Mouse (Mus musculus): ENCODE results near the gene Pdpr. TPM values are rescaled to one million over a fixed set of nuclear protein-coding genes. Genes with fewer than 3 reads are reported as not detected.

Pdpr gene
- polyA plus RNA-seq, 1 experiment from 2014 or later: 9.5 TPM

Other genes starting within 250 kb of the Pdpr start
- gene Cog4, start 248.0 kb upstream of the Pdpr start, polyA plus RNA-seq (2015; fragmentation: Nextera tagmentation; extraction: Ambion mirVana): 74.1 and 77.4 TPM in 2 replicates
- gene Sf3b3, start 247.8 kb upstream of the Pdpr start, polyA plus RNA-seq (2015; fragmentation: Nextera tagmentation; extraction: Ambion mirVana): 78.4 and 92.3 TPM in 2 replicates
- gene Fuk, start 192.1 kb upstream of the Pdpr start, polyA plus RNA-seq (2015; fragmentation: Nextera tagmentation; extraction: Ambion mirVana): 7.2 and 8.1 TPM in 2 replicates
- gene St3gal2, start 174.7 kb upstream of the Pdpr start, polyA plus RNA-seq (2015; fragmentation: Nextera tagmentation; extraction: Ambion mirVana): 23.5 and 26.5 TPM in 2 replicates
- 10.1 and 12.8 TPM in 2 replicates for gene Ddx19a, start 96.8 kb upstream of the Pdpr start, polyA plus RNA-seq (2015; fragmentation: Nextera tagmentation; extraction: Ambion mirVana)
- 6.7 and 6.9 TPM in 2 replicates for gene Ddx19b, start 62.9 kb upstream of the Pdpr start, polyA plus RNA-seq (2015; fragmentation: Nextera tagmentation; extraction: Ambion mirVana)
- 92.2 and 94.7 TPM in 2 replicates for gene Aars, start 61.5 kb upstream of the Pdpr start, polyA plus RNA-seq (2015; fragmentation: Nextera tagmentation; extraction: Ambion mirVana)
- gene Exosc6, start 38.3 kb upstream of the Pdpr start, polyA plus RNA-seq (2015; fragmentation: Nextera tagmentation; extraction: Ambion mirVana): not detected in 2 replicates
- gene Clec18a, start 2.2 kb upstream of the Pdpr start, polyA plus RNA-seq (2015; fragmentation: Nextera tagmentation; extraction: Ambion mirVana): 0.49 and 0.65 TPM in 2 replicates
- gene Glg1, start 164.6 kb downstream of the Pdpr start, polyA plus RNA-seq (2015; fragmentation: Nextera tagmentation; extraction: Ambion mirVana): 58.1 and 66.1 TPM in 2 replicates
- 21.7 and 26.6 TPM in 2 replicates for gene Rfwd3, start 205.6 kb downstream of the Pdpr start, polyA plus RNA-seq (2015; fragmentation: Nextera tagmentation; extraction: Ambion mirVana)
- 0.35 and 0.50 TPM in 2 replicates for gene Mlkl, start 243.5 kb downstream of the Pdpr start, polyA plus RNA-seq (2015; fragmentation: Nextera tagmentation; extraction: Ambion mirVana)